Mouse (Mus musculus): ENCODE results near the gene Fa2h. TPM values are rescaled to one million over a fixed set of nuclear protein-coding genes. Genes with fewer than 3 reads are reported as not detected.

Gene Fa2h
- not detected for polyA plus RNA-seq (2017; shearing (Covaris generic))

DNA sequence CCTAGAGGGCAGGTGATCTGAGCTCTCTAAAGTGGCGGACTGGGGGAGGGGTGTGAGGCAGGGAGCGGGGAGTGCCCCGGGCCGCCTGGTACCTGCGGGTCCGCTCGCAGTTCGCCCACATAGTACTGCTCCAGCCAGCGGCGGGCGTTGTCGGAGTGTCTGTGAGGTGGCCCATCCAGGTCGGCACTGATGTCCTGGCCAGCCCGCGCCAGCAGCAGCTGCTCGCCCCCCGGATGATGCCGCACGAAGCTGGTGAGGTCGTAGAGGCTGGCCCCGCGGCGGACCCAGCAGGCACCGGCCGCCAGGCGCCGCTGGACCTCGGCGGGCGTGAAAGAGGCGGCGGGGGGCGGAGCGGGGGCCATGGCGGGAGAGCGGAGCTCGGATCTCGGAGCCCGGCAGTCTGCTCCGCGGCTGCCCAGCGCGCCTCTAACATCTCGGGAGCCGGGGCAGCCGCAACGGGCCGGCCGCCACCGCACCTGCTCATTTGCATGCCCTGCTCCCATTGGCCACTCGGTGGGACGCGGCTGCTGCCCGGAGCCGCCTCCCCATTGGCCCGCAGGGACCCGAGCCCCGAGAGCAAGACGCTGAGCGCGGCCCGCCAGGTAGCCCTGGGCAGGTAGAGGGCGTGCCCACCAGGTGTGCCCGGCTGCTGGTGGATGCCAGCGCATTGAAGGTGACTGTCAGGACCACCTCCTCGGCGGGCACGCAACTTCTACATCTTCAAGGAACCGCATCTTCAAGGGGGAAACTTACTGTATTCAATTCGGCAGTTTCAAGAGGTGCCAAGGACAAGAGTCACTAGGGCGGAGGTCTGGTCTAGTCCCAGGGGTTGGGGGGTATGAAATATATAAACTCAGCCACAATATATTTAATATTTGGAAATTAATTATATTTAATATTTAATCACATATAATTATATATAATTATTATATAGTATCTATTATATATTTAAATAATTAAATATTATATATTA is at the start of gene Fa2h:
Gene Fa2h (minus strand): TSS at position 434 of the 973 bp plus-strand sequence.

DNA sequence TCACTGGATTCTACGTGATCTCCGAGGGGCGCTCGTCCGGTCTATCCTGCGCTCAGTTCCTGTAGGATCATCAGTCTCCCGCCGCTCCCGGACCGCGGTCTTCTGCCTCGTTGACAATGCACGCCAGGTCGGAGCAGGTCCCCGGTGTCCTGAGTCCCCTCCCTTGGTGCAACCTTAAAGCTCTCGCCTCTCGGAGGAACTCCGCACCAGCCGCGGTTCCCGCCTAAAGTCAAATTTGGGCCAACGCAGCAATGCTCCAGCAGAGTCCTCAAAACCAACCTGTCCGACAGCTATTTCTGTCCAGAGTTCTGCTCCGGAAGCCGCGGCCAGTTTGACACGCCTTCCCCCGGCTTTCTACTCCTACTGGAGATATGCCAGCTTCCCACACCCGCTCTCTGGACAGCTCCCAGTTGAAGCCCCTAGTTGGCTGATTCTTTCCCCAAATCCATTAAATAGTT is 55.7 kb downstream of the Fa2h start, which contains the start of gene Mlkl:
Gene Mlkl (minus strand): TSS at position 288 of the 458 bp plus-strand sequence.

DNA sequence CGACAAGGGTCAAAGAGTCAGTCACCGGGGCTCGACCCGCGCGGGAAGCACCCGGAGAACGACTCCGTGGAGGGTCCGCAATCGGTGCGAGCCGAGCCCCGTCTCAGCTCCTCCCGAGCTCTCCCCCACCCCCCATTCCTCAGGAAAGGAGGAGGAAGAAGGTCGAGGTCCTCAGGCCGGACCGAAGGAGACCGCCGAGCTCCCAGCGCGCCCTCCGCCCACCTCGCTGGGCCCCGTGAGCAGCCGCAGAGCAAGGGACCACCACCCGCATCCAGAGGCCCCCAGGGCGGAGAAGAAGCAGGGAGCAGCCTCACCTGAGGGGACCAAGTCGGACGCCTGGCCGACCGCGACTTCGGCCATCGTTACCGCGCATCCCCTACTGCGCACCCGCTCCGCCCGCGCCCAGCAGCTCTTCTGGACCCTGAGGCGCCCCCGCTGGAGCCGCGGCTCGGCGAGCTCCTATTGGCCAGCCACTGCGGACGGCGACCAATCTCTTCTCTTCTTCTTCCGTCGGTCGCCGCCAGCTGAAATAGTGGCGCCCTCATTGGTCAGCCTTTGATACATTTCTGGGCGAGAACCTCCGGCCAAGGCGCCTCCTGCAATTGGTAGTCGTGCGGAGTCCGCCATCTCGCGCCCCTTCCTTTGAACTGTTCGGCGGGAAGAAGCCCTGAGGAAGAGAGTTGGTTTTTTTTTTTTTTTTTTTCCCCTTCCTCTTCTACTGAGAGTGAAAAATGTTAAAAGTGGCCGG is 93.6 kb downstream of the Fa2h start, which contains the start of gene Rfwd3:
Gene Rfwd3 (minus strand): TSS at position 402 of the 748 bp plus-strand sequence.

Other genes with a start within 250 kb of the Fa2h start
- gene Glg1, start 134.6 kb downstream of the Fa2h start, polyA plus RNA-seq (2017; shearing (Covaris generic)), result 22.3 TPM
- gene Rfwd3, start 93.6 kb downstream of the Fa2h start, polyA plus RNA-seq (2017; shearing (Covaris generic)), result 49.8 TPM
- 4.2 TPM for gene Mlkl, start 55.6 kb downstream of the Fa2h start, polyA plus RNA-seq (2017; shearing (Covaris generic))
- gene Wdr59, start 128.3 kb upstream of the Fa2h start, polyA plus RNA-seq (2017; shearing (Covaris generic)), result 7.6 TPM
- gene Znrf1, start 142.3 kb upstream of the Fa2h start, polyA plus RNA-seq (2017; shearing (Covaris generic)), result 21.8 TPM
- 2.6 TPM for gene Ldhd, start 236.6 kb upstream of the Fa2h start, polyA plus RNA-seq (2017; shearing (Covaris generic))
- gene Zfp1, start 249.6 kb upstream of the Fa2h start, polyA plus RNA-seq (2017; shearing (Covaris generic)), result 53.0 TPM